Mouse (Mus musculus): ENCODE results near the gene Col16a1. TPM values are rescaled to one million over a fixed set of nuclear protein-coding genes. Genes with fewer than 3 reads are reported as not detected.

The Col16a1 gene
- polyA plus RNA-seq, 1 experiment from 2014 or later = 26.2 TPM

DNA sequence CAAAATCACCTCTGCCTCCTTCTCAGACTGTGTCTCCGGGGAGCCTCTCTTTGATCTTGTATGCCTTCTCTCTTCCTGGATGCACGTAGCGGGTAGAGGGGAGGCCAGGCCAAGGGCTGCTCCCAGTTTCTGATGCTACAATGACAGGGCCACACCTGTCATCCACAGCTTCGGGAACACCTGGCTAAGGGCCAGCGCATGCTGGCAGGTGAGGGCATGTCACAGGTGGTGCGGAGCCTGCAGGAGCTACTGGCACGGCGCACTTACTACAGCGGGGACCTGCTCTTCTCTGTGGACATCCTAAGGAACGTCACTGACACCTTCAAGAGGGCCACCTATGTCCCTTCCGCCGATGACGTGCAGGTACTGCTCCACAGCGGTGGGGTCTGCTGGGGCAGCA lies 38.6 kb upstream of the Col16a1 start:
- no peak for DNase-seq (ENCODE audit: low spot score)
- Histone ChIP-seq H3K36me3 (ENCODE audit: insufficient read depth, low read length) (no peaks in the 10 kb centered on the region), H3K4me2 (replicated peaks; ENCODE audit: low read depth, low read length) (no peak overlapping the region), H3K9ac (replicated peaks; ENCODE audit: low read depth) (no peak overlapping the region), H3K9me3 (ENCODE audit: low read length) (no peaks in the 10 kb centered on the region), H3K4me1 (ENCODE audit: insufficient read depth, low read depth, low read length) (no peaks in the 10 kb centered on the region; the same call in 1 of the 2 replicates), H3K27ac (ENCODE audit: low read length) (no peak overlapping the region), H3K4me3 (ENCODE audit: low read depth, low read length) (no peak overlapping the region), H3K27me3 (replicated peaks; ENCODE audit: insufficient read depth, low read length) (no peaks in the 10 kb centered on the region)
- ATAC-seq = no peak
- TF ChIP-seq EP300 (IDR thresholded peaks at IDR 0.05) = no peak
- no peak for TF ChIP-seq CTCF (IDR thresholded peaks at IDR 0.05)
- 73% methylated on average over 14 of the region's 14 CpGs for WGBS

DNA sequence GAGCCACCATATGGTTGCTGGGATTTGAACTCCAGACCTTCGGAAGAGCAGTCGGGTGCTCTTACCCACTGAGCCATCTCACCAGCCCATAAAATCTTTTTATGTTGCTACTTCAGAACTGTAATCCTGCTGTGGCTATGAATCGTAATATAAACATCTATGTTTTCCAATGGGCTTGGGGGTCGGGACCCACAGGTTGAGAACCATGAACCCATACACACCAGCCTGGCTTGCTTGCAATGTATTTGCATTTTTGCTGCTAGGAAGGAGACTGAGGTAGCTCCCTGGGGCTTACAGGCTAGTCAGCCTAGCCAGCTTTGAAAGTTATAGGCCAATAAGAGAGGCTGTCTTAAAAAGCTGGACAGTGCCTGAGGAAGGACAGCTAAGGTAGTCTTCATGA lies 36.9 kb upstream of the Col16a1 start:
- H3K9ac ChIP-seq (replicated peaks; ENCODE audit: low read depth) = no peak overlapping the region
- ATAC-seq (no peak), DNase-seq (ENCODE audit: low spot score) (no peak)
- 85% methylated on average over 4 of the region's 4 CpGs for WGBS
- H3K36me3 ChIP-seq (ENCODE audit: insufficient read depth, low read length) = no peaks in the 10 kb centered on the region
- H3K4me2 ChIP-seq (replicated peaks; ENCODE audit: low read depth, low read length) = no peak overlapping the region
- no peaks in the 10 kb centered on the region; the same call in 1 of the 2 replicates for H3K4me1 ChIP-seq (ENCODE audit: insufficient read depth, low read depth, low read length)
- H3K4me3 ChIP-seq (ENCODE audit: low read depth, low read length) = no peak overlapping the region
- TF ChIP-seq EP300 (IDR thresholded peaks at IDR 0.05) (no peak), CTCF (IDR thresholded peaks at IDR 0.05) (no peak)
- no peak overlapping the region for H3K27ac ChIP-seq (ENCODE audit: low read length)
- H3K9me3 ChIP-seq (ENCODE audit: low read length) = no peaks in the 10 kb centered on the region
- no peaks in the 10 kb centered on the region for H3K27me3 ChIP-seq (replicated peaks; ENCODE audit: insufficient read depth, low read length)

DNA sequence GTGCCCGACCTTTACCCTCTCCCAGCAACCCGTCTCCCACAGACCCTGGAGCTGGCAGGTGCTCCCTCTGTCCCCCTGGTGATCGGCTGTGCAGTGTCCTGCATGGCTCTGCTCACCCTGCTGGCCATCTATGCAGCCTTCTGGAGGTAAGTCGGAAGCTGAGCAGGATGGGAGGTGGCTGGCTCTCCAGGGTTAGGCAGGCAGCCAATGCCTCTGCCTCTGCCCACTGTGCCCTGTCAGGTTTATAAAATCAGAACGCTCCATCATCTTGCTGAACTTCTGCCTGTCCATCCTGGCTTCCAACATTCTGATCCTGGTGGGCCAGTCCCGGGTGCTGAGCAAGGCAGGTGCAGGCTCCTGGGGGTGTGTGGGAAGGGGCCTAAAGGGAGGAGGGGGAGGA lies 35.4 kb upstream of the Col16a1 start:
- Histone ChIP-seq H3K9me3 (ENCODE audit: low read length) (no peaks in the 10 kb centered on the region), H3K4me2 (replicated peaks; ENCODE audit: low read depth, low read length) (no peak overlapping the region), H3K27me3 (replicated peaks; ENCODE audit: insufficient read depth, low read length) (no peaks in the 10 kb centered on the region), H3K4me1 (ENCODE audit: insufficient read depth, low read depth, low read length) (no peaks in the 10 kb centered on the region), H3K27ac (ENCODE audit: low read length) (no peak overlapping the region), H3K9ac (replicated peaks; ENCODE audit: low read depth) (no peak overlapping the region), H3K36me3 (ENCODE audit: insufficient read depth, low read length) (no peaks in the 10 kb centered on the region), H3K4me3 (ENCODE audit: low read depth, low read length) (no peak overlapping the region)
- TF ChIP-seq EP300 (IDR thresholded peaks at IDR 0.05) (no peak), CTCF (IDR thresholded peaks at IDR 0.05) (no peak)
- DNase-seq (ENCODE audit: low spot score) (no peak), ATAC-seq (no peak)
- 67% methylated on average over 6 of the region's 6 CpGs for WGBS

DNA sequence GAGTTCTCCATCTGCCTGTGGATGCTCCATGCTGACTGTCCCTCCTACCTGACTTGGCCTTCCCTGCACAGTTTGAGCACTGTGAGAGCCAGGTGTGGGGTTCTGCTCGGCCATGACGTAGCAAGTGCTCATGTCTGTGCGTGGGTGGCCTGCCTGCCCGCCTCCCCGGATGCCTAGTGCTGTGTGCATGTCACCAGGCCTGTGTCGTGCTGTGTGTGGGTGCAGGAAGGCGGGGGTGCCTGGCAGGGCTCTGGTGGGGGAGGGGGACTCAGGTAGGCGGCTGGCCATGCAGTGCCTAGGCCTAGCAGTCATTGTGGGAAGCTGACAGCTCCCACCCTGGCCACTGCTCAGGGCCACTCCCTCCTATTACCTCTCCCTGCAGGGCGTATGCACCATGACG lies 34.5 kb upstream of the Col16a1 start:
- Histone ChIP-seq H3K4me2 (replicated peaks; ENCODE audit: low read depth, low read length) (no peak overlapping the region), H3K4me3 (ENCODE audit: low read depth, low read length) (no peak overlapping the region), H3K9ac (replicated peaks; ENCODE audit: low read depth) (no peak overlapping the region), H3K27ac (ENCODE audit: low read length) (no peak overlapping the region), H3K9me3 (ENCODE audit: low read length) (no peaks in the 10 kb centered on the region), H3K36me3 (ENCODE audit: insufficient read depth, low read length) (no peaks in the 10 kb centered on the region), H3K27me3 (replicated peaks; ENCODE audit: insufficient read depth, low read length) (no peaks in the 10 kb centered on the region), H3K4me1 (ENCODE audit: insufficient read depth, low read depth, low read length) (no peaks in the 10 kb centered on the region)
- DNase-seq (ENCODE audit: low spot score) (no peak), ATAC-seq (no peak)
- WGBS = 63% methylated on average over 10 of the region's 10 CpGs
- no peak for TF ChIP-seq EP300 (IDR thresholded peaks at IDR 0.05)
- TF ChIP-seq CTCF (IDR thresholded peaks at IDR 0.05) = no peak

DNA sequence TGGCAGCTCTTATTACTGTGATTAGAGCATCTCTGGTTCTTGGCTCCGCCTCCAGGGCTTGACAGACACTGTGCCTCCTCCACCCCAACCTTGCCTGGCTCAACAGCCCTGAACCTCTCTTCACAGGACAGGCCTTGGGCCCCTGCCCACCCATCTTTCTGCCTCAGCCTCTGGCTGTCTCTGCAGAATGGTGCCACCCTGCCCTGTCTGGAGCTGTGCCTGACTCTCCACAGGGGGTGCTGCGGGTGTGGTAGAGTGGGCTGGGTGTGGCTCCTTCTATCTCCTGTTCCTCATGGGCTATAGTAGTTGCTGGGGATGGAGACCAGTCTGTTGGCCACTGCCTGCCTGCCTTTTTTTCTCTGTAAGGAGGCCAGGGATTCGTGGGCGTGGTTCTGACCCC lies 31.6 kb upstream of the Col16a1 start:
- Histone ChIP-seq H3K4me3 (ENCODE audit: low read depth, low read length) (no peak overlapping the region), H3K9me3 (ENCODE audit: low read length) (no peaks in the 10 kb centered on the region), H3K9ac (replicated peaks; ENCODE audit: low read depth) (no peak overlapping the region), H3K27me3 (replicated peaks; ENCODE audit: insufficient read depth, low read length) (no peaks in the 10 kb centered on the region), H3K4me2 (replicated peaks; ENCODE audit: low read depth, low read length) (no peak overlapping the region), H3K4me1 (ENCODE audit: insufficient read depth, low read depth, low read length) (no peaks in the 10 kb centered on the region), H3K27ac (ENCODE audit: low read length) (no peak overlapping the region), H3K36me3 (ENCODE audit: insufficient read depth, low read length) (no peaks in the 10 kb centered on the region)
- WGBS = 53% methylated on average over 4 of the region's 4 CpGs
- TF ChIP-seq EP300 (IDR thresholded peaks at IDR 0.05) = no peak
- TF ChIP-seq CTCF (IDR thresholded peaks at IDR 0.05) = no peak
- ATAC-seq = no peak
- DNase-seq (ENCODE audit: low spot score) = no peak

DNA sequence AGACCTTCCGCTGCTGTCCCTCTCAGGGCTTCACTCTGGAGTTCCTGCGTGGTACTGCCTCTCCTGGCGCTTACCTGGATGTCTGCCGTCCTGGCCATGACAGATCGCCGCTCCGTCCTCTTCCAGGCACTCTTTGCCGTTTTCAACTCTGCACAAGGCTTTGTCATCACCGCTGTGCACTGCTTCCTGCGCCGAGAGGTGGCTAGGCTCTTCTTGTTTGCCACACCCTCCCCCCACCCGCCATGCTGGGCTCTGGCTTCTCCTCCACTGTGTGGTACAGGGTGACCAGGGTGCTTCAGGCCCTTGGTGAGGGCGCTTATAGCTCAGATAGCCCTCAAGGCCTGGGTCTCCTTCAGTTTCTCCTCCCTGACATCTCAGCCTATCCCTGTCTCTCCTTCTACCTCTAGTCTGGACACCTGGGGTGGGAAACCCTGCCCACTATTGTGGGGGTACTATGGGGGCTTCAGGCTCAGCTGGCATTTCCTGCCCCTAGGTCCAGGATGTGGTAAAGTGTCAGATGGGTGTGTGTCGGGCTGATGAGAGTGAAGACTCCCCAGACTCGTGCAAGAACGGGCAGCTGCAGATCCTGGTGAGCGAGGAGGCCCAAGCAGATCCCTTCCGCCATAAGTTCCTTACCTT lies 30.5 kb upstream of the Col16a1 start:
- DNase-seq (ENCODE audit: low spot score) (no peak), ATAC-seq (no peak)
- H3K4me2 ChIP-seq (replicated peaks; ENCODE audit: low read depth, low read length) = no peak overlapping the region
- no peaks in the 10 kb centered on the region for H3K9me3 ChIP-seq (ENCODE audit: low read length)
- no peaks in the 10 kb centered on the region for H3K27me3 ChIP-seq (replicated peaks; ENCODE audit: insufficient read depth, low read length)
- H3K36me3 ChIP-seq (ENCODE audit: insufficient read depth, low read length) = no peaks in the 10 kb centered on the region
- TF ChIP-seq CTCF (IDR thresholded peaks at IDR 0.05) (no peak), EP300 (IDR thresholded peaks at IDR 0.05) (no peak)
- H3K9ac ChIP-seq (replicated peaks; ENCODE audit: low read depth) = no peak overlapping the region
- no peak overlapping the region for H3K4me3 ChIP-seq (ENCODE audit: low read depth, low read length)
- 58% methylated on average over 18 of the region's 18 CpGs for WGBS
- no peak overlapping the region for H3K27ac ChIP-seq (ENCODE audit: low read length)
- H3K4me1 ChIP-seq (ENCODE audit: insufficient read depth, low read depth, low read length) = no peaks in the 10 kb centered on the region

DNA sequence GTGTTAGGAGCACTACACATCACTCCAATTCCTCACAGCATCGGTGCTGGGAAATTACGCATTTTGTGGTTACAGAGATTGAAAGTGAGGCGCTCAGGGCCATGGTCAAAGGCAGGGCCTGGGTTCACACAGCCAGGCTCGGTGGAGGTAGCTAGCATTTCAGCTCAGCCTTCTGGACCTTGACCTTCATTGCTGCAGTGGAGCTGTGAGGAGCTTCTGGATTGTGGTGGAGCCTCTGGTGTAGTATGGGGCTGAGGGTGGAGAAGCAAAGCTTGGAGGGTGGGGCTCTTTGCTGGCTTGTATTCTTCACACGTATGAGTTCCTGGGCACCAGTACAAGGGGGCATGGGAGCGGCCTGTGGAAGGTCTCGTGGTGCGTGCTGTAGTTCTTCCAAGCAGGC lies 24.7 kb upstream of the Col16a1 start:
- H3K4me2 ChIP-seq (replicated peaks; ENCODE audit: low read depth, low read length) = no peak overlapping the region
- H3K27me3 ChIP-seq (replicated peaks; ENCODE audit: insufficient read depth, low read length) = no peaks in the 10 kb centered on the region
- H3K9me3 ChIP-seq (ENCODE audit: low read length) = no peaks in the 10 kb centered on the region
- H3K36me3 ChIP-seq (ENCODE audit: insufficient read depth, low read length) = no peaks in the 10 kb centered on the region
- DNase-seq (ENCODE audit: low spot score) (no peak), ATAC-seq (no peak)
- H3K4me1 ChIP-seq (ENCODE audit: insufficient read depth, low read depth, low read length) = no peaks in the 10 kb centered on the region
- no peak overlapping the region for H3K4me3 ChIP-seq (ENCODE audit: low read depth, low read length)
- 82% methylated on average over 8 of the region's 8 CpGs for WGBS
- TF ChIP-seq CTCF (IDR thresholded peaks at IDR 0.05) (no peak), EP300 (IDR thresholded peaks at IDR 0.05) (no peak)
- H3K9ac ChIP-seq (replicated peaks; ENCODE audit: low read depth) = no peak overlapping the region
- H3K27ac ChIP-seq (ENCODE audit: low read length) = no peak overlapping the region

All from lung, postnatal 0 days (tissue).